Mouse (Mus musculus): ENCODE data around the gene Kif1b.
"Not testable (repeated sequence)": the region's sequence is repeated elsewhere in the genome, so short reads cannot be mapped to it uniquely, and the experiment has no call there.

Gene Kif1b

GRCm38 (mm10) chr4:149270541-149270940 lies 37.0 kb downstream of the Kif1b start:
- no peak for DNase-seq (ENCODE audit: low read depth, low spot score)

- no peak for DNase-seq (ENCODE audit: low read depth, low spot score)
These were observed 38.5 kb downstream of the Kif1b start for GRCm38 (mm10) chr4:149269026-149269425.

- no peak for DNase-seq (ENCODE audit: low read depth, low spot score)
These were observed 42.6 kb downstream of the Kif1b start for GRCm38 (mm10) chr4:149264895-149265294.

- DNase-seq (ENCODE audit: low read depth, low spot score): no peak
These were observed 44.3 kb downstream of the Kif1b start for GRCm38 (mm10) chr4:149263218-149263617.

- DNase-seq (ENCODE audit: low read depth, low spot score): no peak
These were observed 46.0 kb downstream of the Kif1b start for GRCm38 (mm10) chr4:149261466-149261865.

GRCm38 (mm10) chr4:149260911-149261310 lies 46.6 kb downstream of the Kif1b start:
- no peak for DNase-seq (ENCODE audit: low read depth, low spot score)

GRCm38 (mm10) chr4:149259391-149260094 lies 48.0 kb downstream of the Kif1b start:
- DNase-seq (ENCODE audit: low read depth, low spot score): no peak

GRCm38 (mm10) chr4:149258926-149259325 lies 48.6 kb downstream of the Kif1b start:
- no peak for DNase-seq (ENCODE audit: low read depth, low spot score)

GRCm38 (mm10) chr4:149256511-149257300 lies 50.8 kb downstream of the Kif1b start:
- no peak for DNase-seq (ENCODE audit: low read depth, low spot score)

GRCm38 (mm10) chr4:149255277-149256270 lies 51.9 kb downstream of the Kif1b start:
- peak; percentile 85 for DNase-seq (ENCODE audit: low read depth, low spot score)

GRCm38 (mm10) chr4:149254827-149255226 lies 52.7 kb downstream of the Kif1b start:
- no peak for DNase-seq (ENCODE audit: low read depth, low spot score)

- DNase-seq (ENCODE audit: low read depth, low spot score): no peak
These were observed 58.2 kb downstream of the Kif1b start for GRCm38 (mm10) chr4:149249311-149249710.

- no peak for DNase-seq (ENCODE audit: low read depth, low spot score)
These were observed 59.7 kb downstream of the Kif1b start for GRCm38 (mm10) chr4:149247772-149248171.

- DNase-seq (ENCODE audit: low read depth, low spot score): peak; percentile 37
These were observed 60.3 kb downstream of the Kif1b start for GRCm38 (mm10) chr4:149247156-149247633.

- DNase-seq (ENCODE audit: low read depth, low spot score): peak; percentile 21
These were observed 60.8 kb downstream of the Kif1b start for GRCm38 (mm10) chr4:149246578-149247155.

- DNase-seq (ENCODE audit: low read depth, low spot score): no peak
These were observed 70.5 kb downstream of the Kif1b start for GRCm38 (mm10) chr4:149237011-149237410.

GRCm38 (mm10) chr4:149233938-149234337 lies 73.6 kb downstream of the Kif1b start:
- no peak for DNase-seq (ENCODE audit: low read depth, low spot score)

- DNase-seq (ENCODE audit: low read depth, low spot score): not testable (repeated sequence)
These were observed 78.8 kb downstream of the Kif1b start for GRCm38 (mm10) chr4:149228682-149229081.

GRCm38 (mm10) chr4:149228256-149228655 lies 79.2 kb downstream of the Kif1b start:
- DNase-seq (ENCODE audit: low read depth, low spot score): no peak

- no peak for DNase-seq (ENCODE audit: low read depth, low spot score)
These were observed 81.2 kb downstream of the Kif1b start for GRCm38 (mm10) chr4:149226311-149226710.

GRCm38 (mm10) chr4:149223453-149223852 lies 84.0 kb downstream of the Kif1b start:
- no peak for DNase-seq (ENCODE audit: low read depth, low spot score)
